Mouse (Mus musculus) bone marrow, adult 2 months (tissue): Measurements from ENCODE around the gene Arhgef10l.

Experiments used
- CTCF ChIP-seq: fragments of 200-500 bp; IDR thresholded peaks from 2 replicates; pipeline ENCODE4 v1.5.1; 2011; ENCODE audit warnings: low read length, control low read depth; ENCODE audit not compliant: control insufficient read depth, insufficient read depth
- POLR2A ChIP-seq: fragments of 200-500 bp; IDR thresholded peaks from 2 replicates; pipeline ENCODE4 v1.6.1; 2011; ENCODE audit warnings: low read depth, mild to moderate bottlenecking, control low read depth, low read length, borderline replicate concordance; ENCODE audit not compliant: control insufficient read depth

DNA sequence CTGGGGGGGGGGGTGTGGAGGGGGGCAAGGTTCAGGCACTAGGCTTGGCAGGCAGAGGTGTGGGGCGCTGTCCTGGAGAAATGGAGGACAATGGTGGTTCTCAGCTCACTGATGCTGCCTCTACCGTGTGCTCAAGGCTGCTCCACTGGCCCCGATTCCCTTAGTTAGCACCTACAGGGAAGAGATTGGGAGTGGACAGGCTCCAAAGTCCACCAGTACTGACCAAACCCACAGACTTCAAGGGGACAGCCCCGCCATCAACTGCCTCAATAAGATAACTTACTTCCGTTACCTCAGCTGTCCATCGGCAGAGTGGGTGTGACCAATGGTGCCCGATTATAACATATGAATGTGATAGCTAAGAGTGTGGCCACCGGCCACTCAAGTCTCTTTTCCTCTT lies 61.3 kb downstream of the Arhgef10l start:
- TF ChIP-seq POLR2A (no peak), CTCF (no peak)
